Mouse (Mus musculus) midbrain, embryonic 13.5 days (tissue): ENCODE measurements around the gene Man2b1. TPM values are rescaled to one million over a fixed set of nuclear protein-coding genes. Genes with fewer than 3 reads are reported as not detected.
A peak's percentile ranks its signal among the peaks of the same experiment; 100 is the strongest.

Experiments
- ATAC-seq: fragments of 200-750 bp; cut with Nextera tagmentation; 2 replicates; pipeline ENCODE4 v1.8.0; 2017; ENCODE audit warnings: mild to moderate bottlenecking, moderate TSS enrichment, moderate library complexity
- H3K27ac ChIP-seq: fragments of 300-500 bp; sonication (generic); 2 replicates; pipeline ENCODE4 v1.5.1; 2015; ENCODE audit warnings: inconsistent platforms, mild to moderate bottlenecking, moderate library complexity
- H3K27me3 ChIP-seq: fragments of 300-500 bp; sonication (generic); 2 replicates; pipeline ENCODE4 v1.6.1; 2015; ENCODE audit warnings: mild to moderate bottlenecking, inconsistent platforms
- H3K36me3 ChIP-seq: fragments of 300-500 bp; sonication (generic); 2 replicates; pipeline ENCODE4 v1.6.1; 2015; ENCODE audit warnings: mild to moderate bottlenecking, inconsistent platforms
- H3K4me1 ChIP-seq: fragments of 300-500 bp; sonication (generic); replicated peaks from 2 replicates; pipeline ENCODE4 v1.6.1; 2015; ENCODE audit warnings: inconsistent platforms
- H3K4me2 ChIP-seq: fragments of 300-500 bp; sonication (generic); replicated peaks from 2 replicates; pipeline ENCODE4 v1.6.1; 2015; ENCODE audit warnings: moderate library complexity, mild to moderate bottlenecking, inconsistent platforms
- H3K4me3 ChIP-seq: fragments of 300-500 bp; sonication (generic); replicated peaks from 2 replicates; pipeline ENCODE4 v1.5.1; 2015; ENCODE audit warnings: mild to moderate bottlenecking, inconsistent platforms
- H3K9ac ChIP-seq: fragments of 300-500 bp; sonication (generic); replicated peaks from 2 replicates; pipeline ENCODE4 v1.6.1; 2015; ENCODE audit warnings: mild to moderate bottlenecking, inconsistent platforms
- H3K9me3 ChIP-seq: fragments of 300-500 bp; sonication (generic); 2 replicates; pipeline ENCODE4 v1.6.1; 2016; ENCODE audit warnings: mild to moderate bottlenecking, inconsistent platforms
- WGBS: fragments of 180-500 bp; shearing (Covaris S2); methylation state at CpG from one replicate; pipeline ENCODE4 v1.1.7; 2015; 5-methylcytosine and 5-hydroxymethylcytosine counted together
- polyA plus RNA-seq: library from polyadenylated mRNA; unstranded; fragments of >200 nt; fragmentation: Nextera tagmentation; extraction: Ambion mirVana; gene quantifications from 2 replicates; pipeline ENCODE4 v1.2.1, GENCODE M21; 2015

The Man2b1 gene
- polyA plus RNA-seq, 1 experiment from 2014 or later = 16.6 TPM

- Histone ChIP-seq H3K4me3 (peak within 1 kb of the TSS; percentile 92), H3K36me3 (peaks cover 45% of the 10 kb centered on the region), H3K4me1 (peaks cover 24% of the 10 kb centered on the region), H3K9ac (peak within 1 kb of the TSS; percentile 77), H3K4me2 (peak within 1 kb of the TSS; percentile 84), H3K27me3 (no peaks in the 10 kb centered on the region), H3K9me3 (no peaks in the 10 kb centered on the region), H3K27ac (peak within 1 kb of the TSS; percentile 22; the same call in 1 of the 2 replicates)
- 2% methylated on average over 53 of the region's 53 CpGs for WGBS
- peak; percentile 95 for ATAC-seq
Measured at GRCm38 (mm10) chr8:85059879-85060616, 23.0 kb upstream of the Man2b1 start, which contains the start of gene Fbxw9. TSS of gene Fbxw9 (plus strand) at chr8:85060055.

- H3K36me3 ChIP-seq = peaks cover 54% of the 10 kb centered on the region
- H3K4me2 ChIP-seq = no peak overlapping the region
- no peak overlapping the region for H3K9ac ChIP-seq
- ATAC-seq = no peak
- no peak overlapping the region for H3K27ac ChIP-seq
- H3K4me1 ChIP-seq = peaks cover 24% of the 10 kb centered on the region
- H3K9me3 ChIP-seq = no peaks in the 10 kb centered on the region
- no peak overlapping the region for H3K4me3 ChIP-seq
- WGBS = 98% methylated on average over 4 of the region's 4 CpGs
- no peaks in the 10 kb centered on the region for H3K27me3 ChIP-seq
Measured at GRCm38 (mm10) chr8:85062603-85063002, 20.5 kb upstream of the Man2b1 start.

- Histone ChIP-seq H3K27ac (no peak overlapping the region), H3K4me3 (no peak overlapping the region), H3K9me3 (no peaks in the 10 kb centered on the region), H3K4me2 (no peak overlapping the region), H3K4me1 (peaks cover 24% of the 10 kb centered on the region), H3K27me3 (no peaks in the 10 kb centered on the region), H3K36me3 (peaks cover 69% of the 10 kb centered on the region), H3K9ac (no peak overlapping the region)
- 40% methylated on average over 2 of the region's 2 CpGs for WGBS
- ATAC-seq = no peak
Measured at GRCm38 (mm10) chr8:85065213-85065612, 17.9 kb upstream of the Man2b1 start.

- H3K4me2 ChIP-seq = no peak overlapping the region
- peaks cover 64% of the 10 kb centered on the region for H3K36me3 ChIP-seq
- no peak overlapping the region for H3K4me3 ChIP-seq
- 93% methylated on average over 2 of the region's 2 CpGs for WGBS
- no peaks in the 10 kb centered on the region for H3K9me3 ChIP-seq
- ATAC-seq = no peak
- no peak overlapping the region for H3K27ac ChIP-seq
- no peak overlapping the region for H3K9ac ChIP-seq
- peaks cover 9% of the 10 kb centered on the region for H3K4me1 ChIP-seq
- no peaks in the 10 kb centered on the region for H3K27me3 ChIP-seq
Measured at GRCm38 (mm10) chr8:85067155-85067554, 15.9 kb upstream of the Man2b1 start.

- no peak for ATAC-seq
- Histone ChIP-seq H3K9me3 (no peaks in the 10 kb centered on the region), H3K4me3 (no peak within 1 kb of the TSS), H3K9ac (0 out of 2 replicates have a peak within 1 kb of the TSS, but pooled peaks have one; percentile 7), H3K27me3 (no peaks in the 10 kb centered on the region), H3K27ac (no peak within 1 kb of the TSS), H3K36me3 (peaks cover 57% of the 10 kb centered on the region), H3K4me2 (no peak within 1 kb of the TSS), H3K4me1 (peaks cover 13% of the 10 kb centered on the region)
Measured at GRCm38 (mm10) chr8:85067982-85068381, 15.1 kb upstream of the Man2b1 start, which contains the start of gene Gm5741. TSS of gene Gm5741 (minus strand) at chr8:85067982.

GRCm38 (mm10) chr8:85071041-85071440 lies 12.0 kb upstream of the Man2b1 start:
- Histone ChIP-seq H3K9me3 (no peaks in the 10 kb centered on the region), H3K4me1 (peaks cover 17% of the 10 kb centered on the region), H3K9ac (0 out of 2 replicates have a peak overlapping the region, but pooled peaks have one; percentile 5), H3K4me3 (peak overlapping the region; percentile 78), H3K4me2 (peak overlapping the region; percentile 68), H3K27ac (peak overlapping the region; percentile 93), H3K27me3 (no peaks in the 10 kb centered on the region), H3K36me3 (peaks cover 62% of the 10 kb centered on the region)
- ATAC-seq = no peak
- 87% methylated on average over 5 of the region's 5 CpGs for WGBS

GRCm38 (mm10) chr8:85071514-85072281 lies 11.4 kb upstream of the Man2b1 start, which contains the start of gene Dhps:
TSS of gene Dhps (plus strand) at chr8:85071757.
- ATAC-seq = peak; percentile 89
- no peaks in the 10 kb centered on the region for H3K27me3 ChIP-seq
- H3K9ac ChIP-seq = peak within 1 kb of the TSS; percentile 80
- peak within 1 kb of the TSS; percentile 93 for H3K27ac ChIP-seq
- under 1% methylated on average over 67 of the region's 68 CpGs for WGBS
- H3K4me1 ChIP-seq = peaks cover 17% of the 10 kb centered on the region
- H3K4me2 ChIP-seq = peak within 1 kb of the TSS; percentile 68
- peak within 1 kb of the TSS; percentile 78 for H3K4me3 ChIP-seq
- H3K36me3 ChIP-seq = peaks cover 62% of the 10 kb centered on the region
- no peaks in the 10 kb centered on the region for H3K9me3 ChIP-seq

GRCm38 (mm10) chr8:85072364-85072929 lies 10.6 kb upstream of the Man2b1 start:
- H3K9me3 ChIP-seq = no peaks in the 10 kb centered on the region
- no peaks in the 10 kb centered on the region for H3K27me3 ChIP-seq
- no peak for ATAC-seq
- H3K27ac ChIP-seq = peak overlapping the region; percentile 93
- H3K4me2 ChIP-seq = peak overlapping the region; percentile 68
- peak overlapping the region; percentile 80 for H3K9ac ChIP-seq
- H3K4me3 ChIP-seq = peak overlapping the region; percentile 78
- WGBS = 43% methylated on average over 9 of the region's 9 CpGs
- H3K4me1 ChIP-seq = peaks cover 17% of the 10 kb centered on the region
- peaks cover 56% of the 10 kb centered on the region for H3K36me3 ChIP-seq

- H3K27ac ChIP-seq = no peak overlapping the region
- H3K36me3 ChIP-seq = peaks cover 54% of the 10 kb centered on the region
- peak overlapping the region; percentile 68 for H3K4me2 ChIP-seq
- ATAC-seq = no peak
- no peaks in the 10 kb centered on the region for H3K27me3 ChIP-seq
- peaks cover 17% of the 10 kb centered on the region for H3K4me1 ChIP-seq
- no peak overlapping the region for H3K9ac ChIP-seq
- 92% methylated on average over 15 of the region's 15 CpGs for WGBS
- no peaks in the 10 kb centered on the region for H3K9me3 ChIP-seq
- no peak overlapping the region for H3K4me3 ChIP-seq
Measured at GRCm38 (mm10) chr8:85073041-85073612, 9.9 kb upstream of the Man2b1 start.

- no peaks in the 10 kb centered on the region for H3K27me3 ChIP-seq
- no peak overlapping the region for H3K9ac ChIP-seq
- no peak overlapping the region for H3K4me2 ChIP-seq
- 88% methylated on average over 10 of the region's 10 CpGs for WGBS
- no peak overlapping the region for H3K4me3 ChIP-seq
- no peaks in the 10 kb centered on the region for H3K9me3 ChIP-seq
- no peak for ATAC-seq
- peaks cover 17% of the 10 kb centered on the region for H3K4me1 ChIP-seq
- H3K36me3 ChIP-seq = peaks cover 52% of the 10 kb centered on the region
- no peak overlapping the region for H3K27ac ChIP-seq
Measured at GRCm38 (mm10) chr8:85074167-85074566, 8.9 kb upstream of the Man2b1 start.

- Histone ChIP-seq H3K9me3 (no peaks in the 10 kb centered on the region), H3K4me2 (no peak overlapping the region), H3K4me3 (no peak overlapping the region), H3K27me3 (no peaks in the 10 kb centered on the region), H3K36me3 (peaks cover 52% of the 10 kb centered on the region), H3K27ac (no peak overlapping the region), H3K9ac (no peak overlapping the region), H3K4me1 (peaks cover 22% of the 10 kb centered on the region)
- ATAC-seq = no peak
- 94% methylated on average over 10 of the region's 10 CpGs for WGBS
Measured at GRCm38 (mm10) chr8:85074617-85075016, 8.5 kb upstream of the Man2b1 start.
